Mouse (Mus musculus): Measurements from ENCODE around the gene Lrrc20. TPM values are rescaled to one million over a fixed set of nuclear protein-coding genes. Genes with fewer than 3 reads are reported as not detected.
A peak's percentile ranks its signal among the peaks of the same experiment; 100 is the strongest.

The Lrrc20 gene
- polyA plus RNA-seq (2014; fragmentation: Nextera tagmentation; extraction: Ambion mirVana): 7.5 and 8.1 TPM in 2 replicates

DNA sequence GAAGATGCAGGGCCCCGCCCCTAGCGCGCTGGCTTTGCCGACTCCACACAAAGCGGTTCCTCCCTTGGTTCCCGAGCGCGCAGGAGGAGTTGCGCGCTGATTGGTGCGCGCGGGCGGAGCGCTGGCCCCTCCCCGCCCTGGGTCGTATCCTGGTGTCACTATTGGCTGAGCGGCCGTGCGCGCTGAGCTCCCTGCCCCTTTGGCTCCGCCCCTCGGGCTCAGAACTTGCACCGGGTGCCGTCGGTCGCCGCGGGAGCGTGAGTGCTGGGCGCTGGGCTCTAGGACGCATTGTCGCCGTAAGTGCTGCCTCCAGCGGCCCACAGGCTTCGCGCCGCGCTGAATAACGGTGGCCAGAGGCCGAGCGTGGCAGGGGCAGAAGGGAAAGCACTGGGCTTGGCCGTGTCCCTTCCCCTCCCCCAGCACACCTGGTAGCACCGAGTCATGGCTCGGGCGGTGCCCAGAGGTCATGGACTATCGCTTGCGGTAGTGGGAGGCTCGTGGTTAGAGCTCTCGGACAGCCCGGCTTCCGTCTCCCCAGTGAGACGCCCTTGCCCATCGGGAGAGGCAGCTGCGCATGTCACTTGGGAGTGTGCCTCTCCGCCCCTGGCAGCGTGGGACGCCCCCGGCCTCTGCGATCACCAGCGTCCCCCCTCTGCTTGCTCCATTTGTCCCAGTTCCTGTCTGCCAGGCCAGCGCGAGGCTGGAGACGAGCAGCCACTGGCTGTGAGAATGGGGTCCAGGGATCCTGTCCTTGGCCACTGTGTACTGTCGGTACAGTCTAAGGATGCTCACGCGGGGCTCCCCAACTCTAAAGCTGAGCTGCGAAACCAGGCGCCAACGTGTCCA, at the start of gene Lrrc20:
Gene Lrrc20 (plus strand): TSS at position 208 of the 846 bp plus-strand sequence.
- no peaks in the 10 kb centered on the region for H3K27me3 ChIP-seq (replicated peaks; ENCODE audit: control insufficient read depth, insufficient read depth, low read length)
- no peaks in the 10 kb centered on the region for H3K36me3 ChIP-seq (ENCODE audit: control insufficient read depth, insufficient read depth, low read length)
- ATAC-seq (replicated peaks; ENCODE audit: low FRiP score, low TSS enrichment, low read depth) (peak; percentile 99), DNase-seq (ENCODE audit: low spot score) (peak; percentile 88)
- H3K4me3 ChIP-seq (ENCODE audit: low read depth, low read length): peak within 1 kb of the TSS; percentile 83
- H3K4me1 ChIP-seq (replicated peaks; ENCODE audit: control insufficient read depth, insufficient read depth, low read length): peaks cover 5% of the 10 kb centered on the region
- H3K4me2 ChIP-seq (ENCODE audit: low read length): peak within 1 kb of the TSS; percentile 98
- no peaks in the 10 kb centered on the region for H3K9me3 ChIP-seq (ENCODE audit: control insufficient read depth, low read length)
- WGBS: under 1% methylated on average over 70 of the region's 70 CpGs
- H3K27ac ChIP-seq (ENCODE audit: low read depth): peak within 1 kb of the TSS; percentile 65; the same call in 1 of the 2 replicates
- peak within 1 kb of the TSS; percentile 63 for H3K9ac ChIP-seq (ENCODE audit: low read length)

DNA sequence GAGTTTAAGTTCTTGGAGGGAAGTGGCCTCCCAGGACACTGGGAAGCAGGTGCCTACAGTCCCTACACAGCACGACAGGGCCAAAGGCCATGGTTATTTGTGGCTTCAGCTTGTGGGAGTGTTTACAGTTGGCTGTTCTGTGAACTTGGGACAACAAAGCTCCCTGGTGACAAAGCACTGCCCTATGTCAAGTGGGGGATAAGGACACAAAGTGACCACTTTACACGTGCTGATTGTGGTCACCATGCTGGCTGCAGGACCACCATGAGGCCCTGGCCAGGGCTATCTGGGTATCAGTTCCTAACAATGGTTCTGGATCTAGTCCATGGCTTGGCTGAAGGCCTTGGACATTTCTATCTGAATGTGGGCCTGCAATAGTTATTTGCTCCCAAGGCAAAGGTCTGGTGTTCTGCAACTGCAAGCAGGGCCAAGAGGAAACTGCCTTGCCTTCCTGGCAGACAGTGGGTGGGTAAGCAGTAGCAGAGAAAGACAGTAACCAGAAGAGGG, 49.3 kb upstream of the Lrrc20 start:
- Histone ChIP-seq H3K4me1 (replicated peaks; ENCODE audit: control insufficient read depth, insufficient read depth, low read length) (no peaks in the 10 kb centered on the region), H3K36me3 (ENCODE audit: control insufficient read depth, insufficient read depth, low read length) (peaks cover 20% of the 10 kb centered on the region), H3K9me3 (ENCODE audit: control insufficient read depth, low read length) (no peaks in the 10 kb centered on the region), H3K27ac (ENCODE audit: low read depth) (no peak overlapping the region), H3K4me2 (ENCODE audit: low read length) (no peak overlapping the region), H3K27me3 (replicated peaks; ENCODE audit: control insufficient read depth, insufficient read depth, low read length) (no peaks in the 10 kb centered on the region), H3K4me3 (ENCODE audit: low read depth, low read length) (no peak overlapping the region), H3K9ac (ENCODE audit: low read length) (no peak overlapping the region)
- no peak for ATAC-seq (replicated peaks; ENCODE audit: low FRiP score, low TSS enrichment, low read depth)
- DNase-seq (ENCODE audit: low spot score): no peak
- WGBS: 54% methylated on average over 2 of the region's 2 CpGs

DNA sequence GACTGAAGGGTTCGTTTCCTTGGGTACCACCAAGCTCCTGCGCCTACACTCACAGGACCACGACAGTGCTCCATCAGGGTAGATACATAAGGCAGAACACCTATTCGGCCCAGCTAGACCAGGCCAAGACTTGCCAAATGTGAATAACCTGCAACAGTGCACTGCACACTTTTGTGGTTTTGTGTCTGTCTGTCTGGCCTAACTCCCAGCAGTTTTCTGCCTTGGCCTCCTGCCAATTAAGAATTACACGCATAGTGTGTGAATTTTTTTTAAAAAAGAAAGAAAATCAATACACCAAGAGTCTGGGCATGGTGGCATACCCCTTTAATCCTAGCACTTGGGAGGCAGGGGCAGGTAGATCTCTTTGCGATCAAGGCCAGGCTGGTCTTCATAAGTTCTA, 47.6 kb upstream of the Lrrc20 start:
- H3K9ac ChIP-seq (ENCODE audit: low read length): no peak overlapping the region
- DNase-seq (ENCODE audit: low spot score) (no peak), ATAC-seq (replicated peaks; ENCODE audit: low FRiP score, low TSS enrichment, low read depth) (no peak)
- no peaks in the 10 kb centered on the region for H3K27me3 ChIP-seq (replicated peaks; ENCODE audit: control insufficient read depth, insufficient read depth, low read length)
- H3K4me2 ChIP-seq (ENCODE audit: low read length): no peak overlapping the region
- H3K4me1 ChIP-seq (replicated peaks; ENCODE audit: control insufficient read depth, insufficient read depth, low read length): no peaks in the 10 kb centered on the region
- peaks cover 31% of the 10 kb centered on the region for H3K36me3 ChIP-seq (ENCODE audit: control insufficient read depth, insufficient read depth, low read length)
- no peaks in the 10 kb centered on the region for H3K9me3 ChIP-seq (ENCODE audit: control insufficient read depth, low read length)
- no peak overlapping the region for H3K4me3 ChIP-seq (ENCODE audit: low read depth, low read length)
- WGBS: 86% methylated on average over 6 of the region's 6 CpGs
- H3K27ac ChIP-seq (ENCODE audit: low read depth): no peak overlapping the region

DNA sequence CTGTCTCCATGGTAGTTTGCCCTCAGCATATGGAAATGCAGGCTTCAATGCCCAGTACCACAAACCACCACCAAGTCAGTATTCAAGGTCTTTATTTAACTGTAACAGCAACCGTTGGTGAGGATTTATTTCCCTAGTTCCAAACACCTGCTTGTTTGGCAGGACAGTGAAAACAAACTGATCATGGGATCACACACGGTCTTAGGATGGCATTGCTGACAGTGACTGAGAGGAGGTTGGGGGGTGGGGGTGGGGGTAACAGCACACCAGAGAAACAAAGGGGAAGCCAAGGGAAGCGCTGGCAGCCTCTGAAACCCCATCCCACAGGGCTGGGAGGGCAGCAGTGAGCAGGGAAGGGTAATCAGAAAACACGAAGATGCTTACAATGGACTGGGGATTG, 47.2 kb upstream of the Lrrc20 start:
- 68% methylated on average over 4 of the region's 4 CpGs for WGBS

DNA sequence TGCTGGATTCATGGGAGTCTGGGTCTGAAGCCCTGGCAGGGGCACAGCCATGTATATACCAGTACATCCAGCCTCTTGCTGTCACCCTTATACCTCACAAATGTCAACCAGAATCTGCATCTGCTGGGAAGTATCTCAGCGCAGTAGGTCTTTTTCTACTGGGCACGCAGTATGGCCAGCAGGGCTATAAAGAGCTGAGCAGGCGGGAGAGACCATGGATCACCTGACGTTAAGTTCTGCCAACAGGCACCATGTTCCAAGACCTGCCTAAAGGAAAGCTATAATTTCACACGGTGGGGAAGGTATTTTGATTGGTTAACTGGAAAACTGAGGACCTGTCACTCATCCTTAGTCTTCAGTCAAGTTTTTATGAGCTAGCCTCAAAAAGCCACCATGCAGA, 46.6 kb upstream of the Lrrc20 start:
- Histone ChIP-seq H3K27ac (ENCODE audit: low read depth) (no peak overlapping the region), H3K4me1 (replicated peaks; ENCODE audit: control insufficient read depth, insufficient read depth, low read length) (no peaks in the 10 kb centered on the region), H3K9me3 (ENCODE audit: control insufficient read depth, low read length) (no peaks in the 10 kb centered on the region), H3K4me3 (ENCODE audit: low read depth, low read length) (no peak overlapping the region), H3K9ac (ENCODE audit: low read length) (no peak overlapping the region), H3K36me3 (ENCODE audit: control insufficient read depth, insufficient read depth, low read length) (peaks cover 41% of the 10 kb centered on the region), H3K4me2 (ENCODE audit: low read length) (no peak overlapping the region), H3K27me3 (replicated peaks; ENCODE audit: control insufficient read depth, insufficient read depth, low read length) (no peaks in the 10 kb centered on the region)
- DNase-seq (ENCODE audit: low spot score): no peak
- ATAC-seq (replicated peaks; ENCODE audit: low FRiP score, low TSS enrichment, low read depth): no peak
- 93% methylated on average over 5 of the region's 5 CpGs for WGBS

More for the DNA sequence above, 47.2 kb upstream of the Lrrc20 start:
- H3K9me3 ChIP-seq (ENCODE audit: control insufficient read depth, low read length): no peaks in the 10 kb centered on the region
- H3K27me3 ChIP-seq (replicated peaks; ENCODE audit: control insufficient read depth, insufficient read depth, low read length): no peaks in the 10 kb centered on the region
- no peak overlapping the region for H3K4me2 ChIP-seq (ENCODE audit: low read length)
- H3K36me3 ChIP-seq (ENCODE audit: control insufficient read depth, insufficient read depth, low read length): peaks cover 35% of the 10 kb centered on the region
- H3K4me1 ChIP-seq (replicated peaks; ENCODE audit: control insufficient read depth, insufficient read depth, low read length): no peaks in the 10 kb centered on the region
- DNase-seq (ENCODE audit: low spot score): no peak
- no peak overlapping the region for H3K4me3 ChIP-seq (ENCODE audit: low read depth, low read length)
- H3K9ac ChIP-seq (ENCODE audit: low read length): no peak overlapping the region
- no peak for ATAC-seq (replicated peaks; ENCODE audit: low FRiP score, low TSS enrichment, low read depth)
- H3K27ac ChIP-seq (ENCODE audit: low read depth): no peak overlapping the region

DNA sequence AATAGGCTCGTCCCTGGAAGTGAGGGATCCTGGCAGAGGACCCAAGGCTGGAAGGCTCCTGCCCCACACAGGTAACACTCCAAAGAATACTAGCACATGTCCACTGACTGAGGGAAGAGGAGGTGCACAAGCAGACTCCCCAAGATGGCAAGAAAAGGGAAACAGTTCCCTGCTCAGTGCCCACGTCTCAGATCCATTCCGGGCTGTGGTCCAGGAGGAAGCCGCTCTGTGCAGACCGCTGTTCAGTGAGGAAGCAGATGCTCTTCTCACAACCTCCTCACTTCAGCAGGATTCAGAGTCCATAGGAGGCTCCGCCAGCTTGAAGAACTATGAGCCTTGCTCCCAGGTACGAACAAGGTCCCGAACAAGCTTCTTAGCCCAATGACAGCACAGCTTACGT, 44.2 kb upstream of the Lrrc20 start:
- no peaks in the 10 kb centered on the region for H3K27me3 ChIP-seq (replicated peaks; ENCODE audit: control insufficient read depth, insufficient read depth, low read length)
- peaks cover 59% of the 10 kb centered on the region for H3K36me3 ChIP-seq (ENCODE audit: control insufficient read depth, insufficient read depth, low read length)
- H3K9me3 ChIP-seq (ENCODE audit: control insufficient read depth, low read length): no peaks in the 10 kb centered on the region
- no peak for ATAC-seq (replicated peaks; ENCODE audit: low FRiP score, low TSS enrichment, low read depth)
- H3K27ac ChIP-seq (ENCODE audit: low read depth): no peak overlapping the region
- H3K4me3 ChIP-seq (ENCODE audit: low read depth, low read length): no peak overlapping the region
- no peak for DNase-seq (ENCODE audit: low spot score)
- no peak overlapping the region for H3K9ac ChIP-seq (ENCODE audit: low read length)
- H3K4me1 ChIP-seq (replicated peaks; ENCODE audit: control insufficient read depth, insufficient read depth, low read length): no peaks in the 10 kb centered on the region
- WGBS: 95% methylated on average over 9 of the region's 9 CpGs
- no peak overlapping the region for H3K4me2 ChIP-seq (ENCODE audit: low read length)

DNA sequence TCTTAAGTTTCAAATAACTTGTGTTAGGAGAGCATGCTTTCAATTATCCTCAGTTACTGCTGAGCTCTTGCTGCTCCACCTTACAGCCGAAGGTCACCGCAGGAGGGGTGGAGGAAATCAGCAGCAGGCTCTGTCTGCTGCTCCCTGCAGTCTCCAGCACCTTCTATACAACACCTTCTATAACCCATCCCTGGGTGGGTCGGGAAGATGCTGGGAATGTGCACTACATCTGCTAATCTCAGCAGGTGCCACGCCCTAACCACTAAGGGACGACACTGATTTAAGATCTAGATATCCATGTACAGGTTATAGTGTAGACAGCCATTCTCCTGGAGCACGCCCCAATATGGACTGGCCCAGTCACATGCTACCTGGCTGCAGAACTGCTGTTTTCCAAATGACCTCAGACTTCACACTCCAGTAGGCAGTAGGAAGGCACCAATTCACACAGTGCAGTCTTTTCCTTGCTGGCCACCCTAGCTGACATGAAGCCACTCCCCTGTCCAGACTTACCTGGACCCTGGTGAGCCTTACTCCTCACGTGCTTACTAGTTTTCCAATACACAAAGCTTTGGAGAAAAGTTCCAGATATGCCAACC, 35.3 kb upstream of the Lrrc20 start:
- Histone ChIP-seq H3K4me2 (ENCODE audit: low read length) (no peak overlapping the region), H3K9me3 (ENCODE audit: control insufficient read depth, low read length) (no peaks in the 10 kb centered on the region), H3K4me1 (replicated peaks; ENCODE audit: control insufficient read depth, insufficient read depth, low read length) (peaks cover 21% of the 10 kb centered on the region), H3K4me3 (ENCODE audit: low read depth, low read length) (no peak overlapping the region), H3K27me3 (replicated peaks; ENCODE audit: control insufficient read depth, insufficient read depth, low read length) (no peaks in the 10 kb centered on the region), H3K9ac (ENCODE audit: low read length) (no peak overlapping the region), H3K36me3 (ENCODE audit: control insufficient read depth, insufficient read depth, low read length) (peaks cover 6% of the 10 kb centered on the region), H3K27ac (ENCODE audit: low read depth) (no peak overlapping the region)
- WGBS: 91% methylated on average over 7 of the region's 7 CpGs
- DNase-seq (ENCODE audit: low spot score): no peak
- no peak for ATAC-seq (replicated peaks; ENCODE audit: low FRiP score, low TSS enrichment, low read depth)

DNA sequence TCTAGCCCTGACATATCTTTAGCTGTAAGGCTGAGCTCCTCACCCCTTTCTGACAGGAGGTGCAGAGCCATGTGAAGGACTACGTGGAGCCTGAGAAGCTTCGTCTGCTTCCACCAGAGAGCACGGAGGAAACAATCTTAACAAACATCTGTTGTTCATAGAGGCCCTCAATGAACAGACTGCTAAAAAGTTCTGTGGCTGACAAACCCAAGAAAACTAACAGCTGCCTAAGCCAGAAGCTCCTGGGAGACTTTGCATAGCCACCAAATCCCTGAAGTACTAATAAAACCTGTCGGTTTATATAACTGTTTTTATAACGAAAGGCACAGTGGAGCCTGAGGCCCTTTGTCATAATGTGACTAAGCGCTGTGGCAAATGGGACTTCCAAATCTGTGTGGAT, 32.1 kb upstream of the Lrrc20 start:
- DNase-seq (ENCODE audit: low spot score) (no peak), ATAC-seq (replicated peaks; ENCODE audit: low FRiP score, low TSS enrichment, low read depth) (no peak)
- no peak overlapping the region for H3K4me3 ChIP-seq (ENCODE audit: low read depth, low read length)
- H3K27ac ChIP-seq (ENCODE audit: low read depth): no peak overlapping the region
- WGBS: 48% methylated on average over 6 of the region's 6 CpGs
- H3K36me3 ChIP-seq (ENCODE audit: control insufficient read depth, insufficient read depth, low read length): peaks cover 9% of the 10 kb centered on the region; the same call in 1 of the 2 replicates
- H3K9ac ChIP-seq (ENCODE audit: low read length): no peak overlapping the region
- H3K4me2 ChIP-seq (ENCODE audit: low read length): no peak overlapping the region
- H3K9me3 ChIP-seq (ENCODE audit: control insufficient read depth, low read length): no peaks in the 10 kb centered on the region
- H3K27me3 ChIP-seq (replicated peaks; ENCODE audit: control insufficient read depth, insufficient read depth, low read length): no peaks in the 10 kb centered on the region
- peaks cover 31% of the 10 kb centered on the region for H3K4me1 ChIP-seq (replicated peaks; ENCODE audit: control insufficient read depth, insufficient read depth, low read length)

Measured in intestine, embryonic 14.5 days (tissue).